Mouse (Mus musculus) kidney, adult 9 months (tissue): ENCODE results near the gene Apbb2.

ENCODE experiments used
- DNase-seq: peaks from one replicate; pipeline ENCODE4 v3.0.0; 2022

Apbb2 gene

DNA sequence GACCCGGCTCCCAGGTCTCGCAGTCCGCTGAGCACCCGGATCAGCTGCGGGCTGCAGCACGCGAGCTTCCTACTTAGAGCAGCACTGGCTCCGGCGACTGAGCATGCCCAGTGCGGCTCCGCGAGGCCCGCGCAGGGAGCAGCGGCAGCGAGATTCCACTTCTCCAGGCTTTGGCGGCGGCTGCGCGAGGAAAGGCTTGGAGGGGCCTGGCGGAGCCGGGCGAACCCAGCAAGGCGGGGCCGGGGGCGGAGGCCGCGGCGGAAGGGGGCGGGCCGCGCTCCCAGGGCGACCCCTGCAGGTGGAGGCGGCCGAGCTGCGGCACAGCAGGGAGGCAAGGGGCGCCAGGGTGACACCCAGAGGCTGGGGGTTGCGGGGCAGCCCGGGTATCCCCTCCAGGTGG is at the start of gene Apbb2:
TSS of gene Apbb2 (minus strand) at position 188 of the 400 bp plus-strand sequence.
- peak; percentile 96 for DNase-seq

DNA sequence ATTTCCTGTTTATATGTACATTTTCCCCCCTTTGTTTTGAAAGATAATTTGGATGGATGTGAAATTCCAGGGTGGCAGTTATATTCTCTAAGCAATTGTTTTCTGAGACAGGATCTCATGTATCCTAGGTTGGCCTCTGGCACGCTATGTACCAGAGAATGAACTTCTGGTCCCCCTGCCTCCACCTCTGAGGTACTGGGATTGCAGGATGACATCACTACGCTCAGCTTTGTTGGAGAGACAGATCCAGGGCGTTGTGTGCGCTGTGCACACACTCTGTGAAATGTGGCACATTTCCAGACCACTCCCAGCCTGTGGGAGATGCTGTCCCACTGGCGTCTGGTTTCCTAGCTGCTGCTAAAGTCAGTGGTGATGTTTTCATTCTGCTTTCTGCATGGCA is 35.6 kb upstream of the Apbb2 start:
- peak; percentile 59 for DNase-seq

DNA sequence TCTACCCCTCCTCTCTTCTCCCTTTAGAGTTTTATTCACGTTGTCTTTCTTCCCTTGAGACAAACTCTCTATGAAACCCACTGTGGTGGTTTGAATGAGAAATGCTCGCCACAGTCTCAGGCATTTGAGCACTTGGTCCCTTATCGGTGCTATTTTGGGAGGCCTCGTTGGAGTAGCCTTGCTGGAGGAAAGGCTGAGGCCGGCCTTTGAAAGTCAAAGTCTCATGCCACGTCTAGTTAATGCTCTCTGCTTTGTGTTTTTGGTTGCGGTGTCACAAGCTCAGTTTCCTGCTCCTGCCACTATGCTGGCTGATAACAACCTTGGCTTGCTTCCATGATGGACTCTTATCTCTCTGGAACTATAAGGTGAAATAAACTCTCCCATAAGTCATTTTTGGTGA is 28.9 kb upstream of the Apbb2 start:
- no peak for DNase-seq

GRCm38 (mm10) chr5:66643260-66643659 is 24.7 kb upstream of the Apbb2 start:
- DNase-seq, result no peak

- DNase-seq, result no peak
Measured at GRCm38 (mm10) chr5:66642156-66642555, 23.6 kb upstream of the Apbb2 start.

- no peak for DNase-seq
Measured at GRCm38 (mm10) chr5:66635459-66636079, 17.0 kb upstream of the Apbb2 start.

- no peak for DNase-seq
Measured at GRCm38 (mm10) chr5:66627805-66628204, 9.2 kb upstream of the Apbb2 start.

GRCm38 (mm10) chr5:66620191-66620625 is 1.6 kb upstream of the Apbb2 start:
- DNase-seq, result peak; percentile 93

DNA sequence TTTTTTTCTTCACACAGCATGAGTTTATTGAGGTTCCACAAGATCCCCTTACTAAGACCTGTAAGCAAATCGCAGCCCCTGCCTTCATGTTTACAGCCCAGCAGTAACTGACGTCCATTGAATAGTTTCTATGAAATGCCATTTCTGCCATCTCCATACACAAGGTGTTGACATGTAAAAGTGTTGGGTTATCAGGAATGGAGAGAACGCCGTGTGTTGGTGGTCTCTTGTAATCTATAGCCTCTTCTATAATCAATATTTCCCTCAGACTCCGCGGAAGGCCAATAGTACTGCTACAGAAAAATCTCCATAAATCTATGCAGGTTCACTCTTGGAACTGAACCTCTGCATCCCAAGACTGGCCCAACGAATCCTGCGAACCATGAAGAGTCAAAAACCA is 1.1 kb upstream of the Apbb2 start:
- no peak for DNase-seq

- DNase-seq, result no peak
Measured at GRCm38 (mm10) chr5:66619195-66619594, 611 bp upstream of the Apbb2 start.

GRCm38 (mm10) chr5:66617921-66618460 is 593 bp downstream of the Apbb2 start:
- DNase-seq, result peak; percentile 89

DNA sequence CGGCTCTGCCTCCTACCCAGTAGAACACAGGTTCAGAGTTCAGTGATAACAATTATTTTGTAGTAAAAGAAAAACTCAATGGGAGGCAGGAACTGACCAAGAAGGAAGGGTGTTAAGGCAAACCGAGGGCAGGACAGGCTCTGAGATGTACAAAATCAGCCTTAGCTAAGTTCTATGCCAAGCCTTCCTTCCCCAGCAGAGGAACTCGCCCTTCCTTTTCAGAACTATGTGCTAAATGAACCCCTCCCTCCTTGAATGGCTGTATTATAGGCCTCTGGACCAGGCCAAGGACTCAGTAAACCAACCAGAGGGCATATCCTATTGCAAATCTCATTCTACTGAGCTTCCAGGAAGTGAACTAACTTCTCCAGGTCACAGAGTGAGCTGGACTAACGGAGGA is 3.6 kb downstream of the Apbb2 start:
- no peak for DNase-seq

- DNase-seq, result no peak
Measured at GRCm38 (mm10) chr5:66613725-66614124, 4.9 kb downstream of the Apbb2 start.

DNA sequence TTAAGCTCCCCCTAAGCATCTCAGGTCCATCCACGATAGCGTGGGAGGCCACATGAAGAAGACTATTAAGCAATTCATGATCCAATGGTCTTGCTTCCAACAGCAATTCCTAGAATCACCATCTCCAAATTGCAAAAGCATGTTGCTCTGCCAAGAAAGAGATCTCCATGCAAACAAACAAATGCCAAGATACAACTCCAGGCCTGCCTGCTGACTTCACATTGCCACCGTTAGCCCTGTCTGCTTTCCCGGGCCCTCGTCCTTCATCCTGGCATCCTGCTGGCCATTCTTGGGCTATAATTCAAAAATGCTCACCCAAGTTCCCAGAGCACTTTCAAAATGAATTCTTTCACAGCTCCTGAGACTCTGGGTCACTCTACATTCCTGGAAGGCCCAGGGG is 5.6 kb downstream of the Apbb2 start:
- DNase-seq, result no peak

DNA sequence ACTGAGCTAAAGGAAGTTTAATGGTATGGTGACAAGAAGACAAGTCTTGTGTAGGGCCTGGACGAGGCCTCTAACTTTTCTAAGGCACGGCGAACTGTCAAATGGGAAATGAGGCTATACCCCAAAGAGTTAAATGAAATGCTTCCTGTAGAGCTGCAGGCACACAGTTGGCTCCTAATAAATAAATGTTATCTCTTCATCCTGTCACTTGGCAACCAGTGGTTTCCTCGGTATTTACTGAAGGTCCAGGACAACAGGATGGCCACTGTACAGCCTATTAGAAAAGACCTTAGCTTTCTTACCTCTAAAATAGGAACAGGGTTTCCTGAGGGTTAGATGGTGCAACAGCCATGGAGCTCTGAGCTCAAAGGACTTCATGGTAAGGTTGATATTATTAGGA is 6.7 kb downstream of the Apbb2 start:
- peak; percentile 57 for DNase-seq

DNA sequence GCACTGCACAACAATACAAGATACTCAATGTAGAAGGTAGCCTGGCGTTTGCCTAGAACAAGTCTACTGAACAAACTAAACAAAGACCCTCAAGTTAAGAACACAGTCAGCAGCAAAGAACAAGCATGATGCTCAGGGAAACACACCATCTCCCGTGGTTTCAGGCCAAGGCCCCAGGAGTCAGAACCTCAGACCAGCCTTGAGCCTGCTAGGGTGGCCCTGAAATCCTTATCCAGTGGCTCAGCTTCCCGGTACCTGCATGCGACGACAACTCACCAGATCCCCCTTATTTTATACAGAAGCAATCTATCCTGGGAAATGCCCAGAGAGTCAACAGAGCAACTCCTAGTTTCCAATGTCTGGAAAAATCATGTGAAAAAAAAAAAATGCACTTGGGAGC is 7.2 kb downstream of the Apbb2 start:
- DNase-seq, result no peak

GRCm38 (mm10) chr5:66610270-66610669 is 8.3 kb downstream of the Apbb2 start:
- DNase-seq, result no peak

DNA sequence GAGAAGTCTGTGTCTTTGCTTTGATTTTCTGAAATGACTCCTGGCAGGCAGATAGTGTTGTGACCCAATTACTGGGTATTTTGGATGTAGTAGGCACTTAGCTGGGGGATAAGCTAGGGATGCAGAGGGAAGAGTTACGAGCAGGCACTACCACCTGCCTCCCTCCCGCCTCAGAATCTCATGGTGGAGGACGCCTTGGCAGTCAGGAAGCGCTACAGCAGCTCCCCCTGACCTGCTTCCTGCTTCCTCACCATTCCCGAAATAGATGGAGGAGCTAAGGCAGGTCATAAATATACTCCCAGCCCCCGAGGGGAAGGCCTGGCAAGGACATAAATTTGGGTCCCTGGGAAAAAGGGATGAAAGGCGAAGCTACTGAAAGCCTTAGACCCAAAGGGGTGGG is 9.3 kb downstream of the Apbb2 start:
- DNase-seq, result peak; percentile 58

- DNase-seq, result no peak
Measured at GRCm38 (mm10) chr5:66607801-66608200, 10.8 kb downstream of the Apbb2 start.

DNA sequence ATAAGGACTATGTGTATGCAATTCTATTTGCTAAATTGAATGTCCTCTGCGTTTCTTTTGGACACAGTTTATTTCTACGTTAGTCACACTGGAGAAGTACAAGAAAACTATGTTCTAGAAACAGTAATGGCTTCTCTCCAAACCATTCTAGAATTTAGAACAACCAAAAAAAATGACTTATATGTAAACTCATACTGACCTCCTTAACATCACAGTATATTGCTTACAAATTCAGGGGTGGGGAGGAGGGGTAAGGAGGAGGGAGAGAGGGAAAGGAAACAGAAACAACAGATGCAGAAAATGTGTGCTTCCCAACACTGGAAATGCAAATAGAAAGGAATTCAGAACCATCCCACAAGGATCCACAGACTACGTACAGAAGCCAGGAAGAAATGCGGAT is 11.4 kb downstream of the Apbb2 start:
- no peak for DNase-seq

DNA sequence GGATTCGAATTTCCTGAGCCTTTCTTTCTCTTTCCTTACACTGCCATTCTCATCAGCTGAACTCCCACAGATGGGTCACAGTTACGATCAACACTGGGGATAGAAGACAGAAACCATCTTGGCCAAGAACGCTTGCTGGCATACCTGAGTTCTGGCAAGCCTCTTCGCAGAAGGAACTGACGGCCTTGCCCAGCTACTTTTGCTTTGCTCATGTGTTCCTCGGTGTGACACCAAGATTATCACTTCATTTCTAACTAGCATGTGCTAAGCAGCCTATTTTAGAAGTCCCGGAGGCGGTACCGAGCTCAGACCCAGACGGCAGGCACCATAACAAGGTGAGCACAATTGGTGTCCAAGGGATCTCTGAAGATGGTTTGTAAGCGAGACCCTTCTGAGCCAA is 12.9 kb downstream of the Apbb2 start:
- no peak for DNase-seq

DNA sequence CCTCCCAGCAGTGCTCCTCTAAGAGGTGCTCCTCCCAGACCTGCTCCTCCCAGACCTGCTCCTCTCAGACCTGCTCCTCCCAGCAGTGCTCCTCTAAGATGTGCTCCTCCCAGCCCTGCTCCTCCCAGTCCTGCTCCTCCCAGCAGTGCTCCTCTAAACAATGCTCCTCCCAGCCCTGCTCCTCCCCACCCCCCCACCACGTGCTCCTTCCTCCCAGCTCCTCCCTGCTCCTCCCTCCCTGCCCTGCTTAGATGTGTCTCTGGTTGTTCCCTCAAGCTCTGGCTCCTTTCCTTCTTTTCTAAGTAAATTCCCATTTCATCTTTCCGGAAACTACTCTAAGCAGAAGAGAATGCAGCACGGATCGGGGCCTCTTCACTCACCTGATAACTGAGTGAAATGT is 14.2 kb downstream of the Apbb2 start:
- DNase-seq, result no peak

DNA sequence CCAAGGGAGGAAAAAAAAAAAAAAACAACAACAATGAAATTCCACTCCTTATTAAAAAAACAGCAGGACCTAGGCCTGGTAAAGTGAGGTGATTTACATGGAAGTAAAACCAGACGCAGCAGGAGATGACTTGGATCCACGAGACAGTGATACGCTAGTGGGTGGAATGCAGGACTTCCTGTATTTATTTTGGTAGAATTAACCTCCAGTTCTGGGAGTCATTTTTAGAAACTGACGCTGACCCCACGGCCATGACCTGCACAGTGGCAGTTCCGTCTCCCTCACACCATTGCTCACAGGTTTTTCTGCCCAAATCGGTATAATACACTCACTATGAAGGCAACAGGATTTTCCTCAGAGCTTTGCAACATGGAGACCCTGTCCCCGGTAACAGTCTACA is 14.8 kb downstream of the Apbb2 start:
- DNase-seq, result peak; percentile 70

DNA sequence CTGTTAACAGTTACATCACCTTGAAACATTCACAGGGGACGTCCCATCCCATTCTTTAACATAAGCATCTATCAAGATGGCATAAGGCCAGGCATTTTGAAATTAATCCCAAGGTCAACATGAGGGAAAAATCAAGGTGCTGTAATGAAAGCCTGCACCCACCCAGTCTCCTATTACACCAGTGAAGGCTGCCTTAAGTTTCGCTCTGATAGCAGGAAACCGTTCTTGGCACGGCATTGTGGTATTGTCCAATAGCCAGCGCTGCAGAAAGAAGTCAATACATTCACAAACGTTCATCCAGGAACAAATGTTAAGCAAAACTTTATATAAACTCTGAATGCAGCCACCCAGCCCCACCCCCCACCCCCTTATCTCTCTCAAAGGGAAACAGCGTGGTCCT is 15.4 kb downstream of the Apbb2 start:
- DNase-seq, result peak; percentile 59

GRCm38 (mm10) chr5:66602287-66602820 is 16.2 kb downstream of the Apbb2 start:
- no peak for DNase-seq
